Mouse (Mus musculus) adrenal gland, postnatal 4 days (tissue): ENCODE data around the gene Hcn2. TPM values are rescaled to one million over a fixed set of nuclear protein-coding genes. Genes with fewer than 3 reads are reported as not detected.
A peak's percentile ranks its signal among the peaks of the same experiment; 100 is the strongest.

Experiments used
- DNase-seq, 2 experiments: peaks; one replicate each; pipeline ENCODE4 v3.0.0; 2021 to 2022; ENCODE audit warnings: low spot score in 2 of 2, mixed read lengths in 2 of 2
- total RNA-seq, 2 experiments: library from RNA; stranded (reverse); gene quantifications; 2 replicates each; pipeline ENCODE4 v1.2.3; 2021

Gene Hcn2
- total RNA-seq, 2 experiments from 2014 or later = 8.9 to 9.3 TPM

- no peak for DNase-seq
These were observed 8.7 kb upstream of the Hcn2 start for GRCm38 (mm10) chr10:79707759-79708158.

GRCm38 (mm10) chr10:79708668-79709067 lies 7.8 kb upstream of the Hcn2 start:
- no peak for DNase-seq

GRCm38 (mm10) chr10:79709307-79709706 lies 7.1 kb upstream of the Hcn2 start:
- no peak for DNase-seq

GRCm38 (mm10) chr10:79712029-79712428 lies 4.4 kb upstream of the Hcn2 start:
- DNase-seq = no peak

- peak; percentile 73 to 80 for DNase-seq
These were observed 3.8 kb upstream of the Hcn2 start for GRCm38 (mm10) chr10:79712499-79713126.

GRCm38 (mm10) chr10:79713163-79713562 lies 3.3 kb upstream of the Hcn2 start:
- DNase-seq = no peak

- no peak for DNase-seq
These were observed 1.4 kb upstream of the Hcn2 start for GRCm38 (mm10) chr10:79714996-79715395.

- DNase-seq = no peak
These were observed 538 bp downstream of the Hcn2 start for GRCm38 (mm10) chr10:79716988-79717355.

- DNase-seq = peak in 1 of 2 experiments; percentile 68
These were observed 1.4 kb downstream of the Hcn2 start for GRCm38 (mm10) chr10:79717640-79718357.

- no peak for DNase-seq
These were observed 4.7 kb downstream of the Hcn2 start for GRCm38 (mm10) chr10:79721089-79721488.

GRCm38 (mm10) chr10:79723047-79723446 lies 6.6 kb downstream of the Hcn2 start:
- DNase-seq = no peak

- DNase-seq = no peak
These were observed 7.3 kb downstream of the Hcn2 start for GRCm38 (mm10) chr10:79723692-79724091.

GRCm38 (mm10) chr10:79726090-79726489 lies 9.7 kb downstream of the Hcn2 start:
- DNase-seq = no peak

GRCm38 (mm10) chr10:79728323-79729249 lies 12.2 kb downstream of the Hcn2 start:
- no peak for DNase-seq

- DNase-seq = no peak
These were observed 13.0 kb downstream of the Hcn2 start for GRCm38 (mm10) chr10:79729357-79729965.

GRCm38 (mm10) chr10:79732500-79732899 lies 16.1 kb downstream of the Hcn2 start:
- no peak for DNase-seq

- DNase-seq = no peak
These were observed 17.4 kb downstream of the Hcn2 start for GRCm38 (mm10) chr10:79733847-79734246.

GRCm38 (mm10) chr10:79735361-79735760 lies 18.9 kb downstream of the Hcn2 start:
- no peak for DNase-seq

- DNase-seq = no peak
These were observed 20.3 kb downstream of the Hcn2 start for GRCm38 (mm10) chr10:79736706-79737105.

GRCm38 (mm10) chr10:79738259-79738658 lies 21.8 kb downstream of the Hcn2 start:
- no peak for DNase-seq

GRCm38 (mm10) chr10:79739234-79739633 lies 22.8 kb downstream of the Hcn2 start:
- no peak for DNase-seq
